Mouse (Mus musculus) olfactory bulb, adult 2 months (tissue): ENCODE measurements around the gene 4931440F15Rik. TPM values are rescaled to one million over a fixed set of nuclear protein-coding genes. Genes with fewer than 3 reads are reported as not detected.
"Not testable (repeated sequence)": the region's sequence is repeated elsewhere in the genome, so short reads cannot be mapped to it uniquely, and the experiment has no call there.

Experiments used
- H3K27ac ChIP-seq: fragments of 200-500 bp; 2 replicates; pipeline ENCODE4 v1.5.1; 2012; ENCODE audit warnings: low read depth, low read length; ENCODE audit not compliant: insufficient read depth
- H3K4me1 ChIP-seq: fragments of 200-500 bp; 2 replicates; pipeline ENCODE4 v1.6.1; 2012; ENCODE audit warnings: low read length; ENCODE audit not compliant: control insufficient read depth, insufficient read depth
- H3K4me3 ChIP-seq: fragments of 200-500 bp; 2 replicates; pipeline ENCODE4 v1.5.1; 2012; ENCODE audit warnings: mild to moderate bottlenecking, low read depth, low read length, moderate library complexity; ENCODE audit not compliant: insufficient read depth
- CTCF ChIP-seq: fragments of 200-500 bp; IDR thresholded peaks from 2 replicates; pipeline ENCODE4 v1.5.1; 2012; ENCODE audit warnings: low read depth, mild to moderate bottlenecking, low read length, moderate library complexity; ENCODE audit not compliant: insufficient read depth
- POLR2A ChIP-seq: fragments of 200-500 bp; IDR thresholded peaks from 2 replicates; pipeline ENCODE4 v1.6.1; 2012; ENCODE audit warnings: mild to moderate bottlenecking, low read depth, low read length, moderate library complexity; ENCODE audit not compliant: insufficient read depth
- WGBS: fragments of 180-500 bp; shearing (Covaris S2); methylation state at CpG from one replicate; pipeline ENCODE4 v1.1.7; 2018; 5-methylcytosine and 5-hydroxymethylcytosine counted together
- polyA plus RNA-seq: library from polyadenylated mRNA; stranded (reverse); fragments of >200 nt; gene quantifications from 2 replicates; pipeline ENCODE4 v1.2.4, GENCODE M21; 2012; ENCODE audit warnings: low replicate concordance; ENCODE audit not compliant: missing spikeins, insufficient read depth, insufficient read length

Gene 4931440F15Rik
- polyA plus RNA-seq, 1 experiment = not detected

DNA sequence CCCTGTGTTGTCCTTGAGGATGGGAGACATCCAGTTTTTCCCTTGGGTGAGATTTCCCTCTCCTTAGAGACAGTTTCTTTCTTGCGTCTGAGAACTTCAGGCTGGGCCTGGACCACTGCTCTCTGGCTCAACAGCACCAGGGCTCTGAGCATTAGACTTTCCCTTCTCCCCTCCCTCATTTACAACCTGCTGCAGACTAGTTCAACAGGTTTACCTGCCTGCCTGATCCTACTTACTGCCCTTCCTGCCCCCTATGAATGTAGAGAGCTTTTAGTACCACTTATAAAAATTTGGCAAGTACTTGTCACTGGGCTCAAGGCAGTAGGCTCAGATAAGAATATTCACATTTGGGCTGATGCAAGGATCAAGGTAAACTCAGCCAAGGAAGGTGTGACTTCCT is 533 bp upstream of the 4931440F15Rik start:
- Histone ChIP-seq H3K4me3 (no peak overlapping the region), H3K4me1 (peaks cover 7% of the 10 kb centered on the region; the same call in 1 of the 2 replicates), H3K27ac (no peak overlapping the region)
- 100% methylated on average over 1 of the region's 1 CpGs for WGBS
- TF ChIP-seq POLR2A (no peak), CTCF (no peak)

DNA sequence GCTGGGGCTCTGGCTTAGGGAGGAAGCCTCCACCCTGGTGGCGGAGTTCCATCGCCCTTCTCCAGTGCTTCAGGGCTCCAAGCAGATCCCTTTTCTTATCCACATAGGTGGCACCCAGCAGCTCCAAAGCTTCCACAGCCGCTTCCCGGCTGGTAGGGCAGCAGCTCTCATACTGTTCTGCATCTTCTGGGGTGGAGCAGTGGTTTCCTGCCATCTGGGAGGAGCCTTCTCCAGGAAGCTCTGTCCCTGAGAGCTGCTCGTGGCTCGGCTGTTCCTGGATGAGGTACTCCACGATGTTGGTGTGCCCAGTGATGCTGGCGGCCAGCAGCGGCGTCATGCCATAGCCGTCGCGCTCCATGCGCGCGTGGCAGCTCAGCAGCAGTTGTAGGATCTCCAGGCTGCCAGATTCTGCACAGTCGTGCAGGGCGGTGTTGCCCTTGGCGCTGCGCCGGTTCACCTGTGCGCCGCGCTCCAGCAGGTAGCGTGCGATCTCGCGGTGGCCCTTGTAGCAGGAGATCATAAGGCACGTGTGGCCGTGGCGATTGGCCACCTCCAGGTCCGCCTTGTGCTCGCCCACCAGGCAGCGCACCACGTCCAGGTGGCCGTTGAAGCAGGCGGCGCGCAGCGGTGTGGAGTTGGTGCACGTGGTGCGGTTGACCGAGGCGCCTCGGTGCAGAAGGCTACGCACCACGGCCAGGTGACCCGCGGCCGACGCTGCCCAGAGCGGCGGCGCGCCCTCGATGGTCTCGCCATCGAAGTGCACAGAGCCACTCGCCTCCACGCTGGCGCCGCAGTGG is 796 bp downstream of the 4931440F15Rik start:
- not testable (repeated sequence) for H3K4me1 ChIP-seq, H3K27ac ChIP-seq, H3K4me3 ChIP-seq
- WGBS = 40% methylated on average over 62 of the region's 62 CpGs

DNA sequence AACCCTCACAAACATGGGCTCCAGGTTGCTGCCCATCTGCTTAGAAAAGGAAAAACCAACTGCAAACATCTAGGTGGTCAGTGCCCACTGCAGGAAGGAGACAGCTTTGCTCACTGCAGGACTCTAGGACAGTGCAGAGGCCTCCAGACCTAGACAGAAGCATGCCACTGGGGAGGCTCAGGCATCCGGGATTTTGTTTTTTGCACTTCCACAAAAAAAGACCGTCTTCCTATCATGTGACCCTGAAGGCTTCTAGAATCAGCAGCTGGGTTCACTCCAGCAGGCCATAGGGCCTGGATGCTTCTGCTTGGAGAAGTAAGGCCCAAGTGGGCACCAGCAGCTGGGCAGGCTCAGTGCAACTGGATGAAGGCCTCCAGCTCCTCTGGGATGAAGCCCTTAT is 2.3 kb downstream of the 4931440F15Rik start:
- TF ChIP-seq POLR2A (no peak), CTCF (no peak)
- peaks cover 7% of the 10 kb centered on the region; the same call in 1 of the 2 replicates for H3K4me1 ChIP-seq
- WGBS = 80% methylated on average over 2 of the region's 2 CpGs
- H3K27ac ChIP-seq = no peak overlapping the region
- H3K4me3 ChIP-seq = no peak overlapping the region

DNA sequence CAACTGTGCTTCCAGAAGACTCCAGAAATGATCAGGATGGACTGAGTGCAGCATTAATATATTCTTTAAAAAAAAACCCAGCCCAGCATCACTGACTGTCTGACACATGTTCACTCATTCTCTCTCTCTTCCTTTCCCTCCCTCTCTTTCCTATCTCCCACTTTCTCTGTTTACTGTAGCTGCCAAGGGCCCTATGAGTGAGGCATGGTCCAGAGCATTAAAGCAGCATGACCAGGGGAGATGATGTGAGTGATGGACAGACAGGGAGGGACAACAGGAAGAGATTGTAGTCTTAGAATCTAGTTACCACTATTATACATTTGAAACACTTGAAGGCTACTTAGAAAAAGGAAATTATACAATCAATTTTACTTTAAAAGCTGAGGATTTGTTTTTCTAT is 9.8 kb downstream of the 4931440F15Rik start:
- Histone ChIP-seq H3K4me1 (peaks cover 3% of the 10 kb centered on the region; the same call in 1 of the 2 replicates), H3K4me3 (no peak overlapping the region), H3K27ac (no peak overlapping the region)
- TF ChIP-seq POLR2A (no peak), CTCF (no peak)

DNA sequence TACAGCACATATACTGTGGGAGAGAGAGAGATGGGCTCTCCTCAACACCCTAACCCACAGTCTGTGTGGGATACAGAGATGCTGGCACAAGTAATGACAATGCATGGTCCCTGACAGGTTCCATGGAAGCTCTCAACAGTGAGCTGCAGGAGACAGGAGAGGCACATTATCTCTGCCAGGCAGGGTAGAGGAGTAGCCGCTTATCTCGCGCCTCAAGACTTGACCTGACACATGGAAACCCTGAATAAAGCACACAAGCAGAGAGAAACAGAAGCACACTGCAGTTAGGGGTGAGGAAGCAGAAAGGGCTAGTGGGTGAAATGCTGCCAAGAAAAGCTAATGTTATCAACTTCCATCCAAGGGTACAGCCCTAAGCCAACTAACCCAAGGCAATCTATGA is 10.2 kb downstream of the 4931440F15Rik start:
- 83% methylated on average over 3 of the region's 3 CpGs for WGBS
- Histone ChIP-seq H3K4me1 (peaks cover 3% of the 10 kb centered on the region; the same call in 1 of the 2 replicates), H3K4me3 (no peak overlapping the region), H3K27ac (no peak overlapping the region)
- TF ChIP-seq POLR2A (no peak), CTCF (no peak)

DNA sequence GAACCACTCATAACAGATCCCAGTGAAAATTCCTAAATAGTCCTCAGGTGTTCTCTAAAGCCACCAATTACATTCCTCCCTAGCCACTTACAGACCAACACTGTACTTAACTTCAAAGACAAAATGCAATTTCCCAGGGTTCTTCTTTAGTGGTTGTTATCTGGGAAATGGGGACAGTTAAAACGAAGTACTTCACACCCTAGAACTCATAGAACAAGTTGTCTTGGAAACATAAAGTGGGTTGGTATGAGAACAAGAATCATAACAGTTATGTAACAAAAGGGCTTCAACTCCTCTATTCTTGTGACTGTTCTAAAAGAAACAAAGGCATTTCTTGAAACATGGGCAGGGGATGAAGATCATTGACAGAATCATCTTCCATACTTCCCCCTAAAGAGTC is 12.2 kb downstream of the 4931440F15Rik start:
- WGBS = 77% methylated on average over 1 of the region's 1 CpGs
- no peak for TF ChIP-seq CTCF
- TF ChIP-seq POLR2A = no peak
- Histone ChIP-seq H3K27ac (no peak overlapping the region), H3K4me3 (no peak overlapping the region), H3K4me1 (peaks cover 11% of the 10 kb centered on the region)

DNA sequence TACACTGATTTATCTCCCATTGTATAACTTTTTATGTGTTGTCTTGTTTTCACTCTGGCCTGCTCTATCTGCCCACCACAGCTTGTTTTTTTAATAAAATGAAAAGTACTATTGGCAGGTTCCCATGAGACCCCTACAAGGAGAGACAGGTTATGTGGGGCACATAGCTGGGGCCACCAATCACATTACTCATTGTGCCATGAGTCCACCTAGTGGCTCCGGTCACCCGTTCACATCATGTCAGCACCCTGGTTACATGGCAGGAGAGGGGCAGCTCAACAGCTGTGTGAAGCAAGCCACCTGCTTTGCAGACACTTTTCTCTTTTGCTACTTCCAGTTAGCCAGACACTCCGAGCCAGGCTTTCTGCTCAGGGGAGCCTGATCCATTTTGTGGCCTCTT is 13.0 kb downstream of the 4931440F15Rik start:
- Histone ChIP-seq H3K27ac (peak overlapping the region; percentile 38), H3K4me3 (no peak overlapping the region), H3K4me1 (peaks cover 11% of the 10 kb centered on the region)
- 77% methylated on average over 3 of the region's 3 CpGs for WGBS
- TF ChIP-seq POLR2A (no peak), CTCF (no peak)

DNA sequence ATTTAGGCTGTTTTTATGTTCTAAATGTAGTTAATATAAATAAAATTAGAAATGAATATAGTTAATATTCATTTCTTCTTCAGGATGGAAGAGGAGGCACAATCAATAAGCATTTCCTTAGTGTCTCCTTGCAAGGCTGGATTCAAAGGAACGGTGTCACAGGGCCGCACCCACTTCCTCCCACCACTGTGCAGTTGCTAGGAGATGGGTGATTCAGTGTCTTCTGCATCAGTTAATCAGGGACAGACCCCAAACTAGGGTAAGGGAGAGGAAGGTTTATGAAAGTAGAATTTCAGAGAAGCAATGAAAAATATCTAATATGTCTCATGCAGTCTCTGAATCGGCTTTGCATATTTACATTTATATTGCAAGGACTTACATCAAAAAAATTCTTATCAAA is 15.1 kb downstream of the 4931440F15Rik start:
- no peak for TF ChIP-seq POLR2A
- TF ChIP-seq CTCF = no peak
- H3K4me1 ChIP-seq = peaks cover 14% of the 10 kb centered on the region
- no peak overlapping the region for H3K4me3 ChIP-seq
- WGBS = 32% methylated on average over 3 of the region's 3 CpGs
- peak overlapping the region; percentile 93; the same call in 1 of the 2 replicates for H3K27ac ChIP-seq

DNA sequence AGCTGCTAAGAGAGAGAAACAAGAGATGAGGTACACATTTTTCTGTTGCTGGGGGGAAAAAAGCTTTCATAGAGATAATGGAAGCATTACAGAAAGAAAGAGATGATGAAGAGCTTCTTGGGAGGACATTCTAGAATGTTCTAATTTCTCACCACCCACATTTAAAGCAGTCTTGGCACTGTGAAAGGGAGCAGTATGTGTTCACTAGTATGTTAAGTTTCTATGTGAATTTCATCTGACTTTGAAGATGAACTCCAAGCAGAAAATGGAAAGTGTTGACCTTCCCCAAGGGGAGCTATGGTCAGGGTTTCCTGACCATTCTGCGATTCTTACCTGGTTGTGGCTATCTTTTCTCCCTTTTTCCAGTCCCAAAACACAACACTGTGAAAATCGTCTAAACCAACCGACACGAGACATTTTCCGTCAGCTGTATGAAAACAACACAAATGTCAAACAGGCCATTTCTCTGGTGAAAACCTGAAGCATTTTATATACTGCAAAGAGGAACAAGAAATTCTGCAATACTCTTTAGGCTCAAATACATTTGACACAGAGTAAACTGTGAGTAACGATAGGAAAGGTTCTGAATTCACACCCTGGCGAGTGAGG is 16.4 kb downstream of the 4931440F15Rik start:
- 76% methylated on average over 7 of the region's 7 CpGs for WGBS
- Histone ChIP-seq H3K27ac (peak overlapping the region; percentile 86), H3K4me1 (peaks cover 14% of the 10 kb centered on the region), H3K4me3 (no peak overlapping the region)
- TF ChIP-seq CTCF = no peak
- no peak for TF ChIP-seq POLR2A
